Mouse (Mus musculus) CH12.LX (cell line): ENCODE measurements around the gene Rfxank. TPM values are rescaled to one million over a fixed set of nuclear protein-coding genes. Genes with fewer than 3 reads are reported as not detected.

ENCODE experiments used
- DNase-seq: peaks from one replicate; pipeline ENCODE4 v3.0.0-alpha.2; 2013; ENCODE audit errors: extremely low read depth
- H3K27ac ChIP-seq: 2 replicates; pipeline ENCODE4 v1.5.1; 2012; ENCODE audit warnings: low read depth, mild to moderate bottlenecking, control low read depth, moderate library complexity; ENCODE audit not compliant: insufficient read depth
- H3K27me3 ChIP-seq: replicated peaks from 2 replicates; pipeline ENCODE3; 2012; ENCODE audit warnings: inconsistent platforms
- H3K36me3 ChIP-seq, 2 experiments: replicated peaks in 1 of 2; 2 replicates each; pipeline versions ENCODE3 to v1.6.1; 2012; ENCODE audit warnings: inconsistent platforms in 1 of 2, low read length in 1 of 2, mild to moderate bottlenecking in 1 of 2, mixed read lengths in 1 of 2, moderate library complexity in 1 of 2; ENCODE audit not compliant: control insufficient read depth in 1 of 2, insufficient read depth in 1 of 2
- H3K4me1 ChIP-seq, 2 experiments: 2 replicates each; pipeline ENCODE4 v1.6.1; 2012; ENCODE audit warnings: inconsistent platforms in 1 of 2, moderate library complexity in 1 of 2; ENCODE audit not compliant: insufficient read depth in 2 of 2, control insufficient read depth in 1 of 2
- H3K4me2 ChIP-seq: 2 replicates; pipeline ENCODE4 v1.6.1; 2012; ENCODE audit warnings: low read depth, mild to moderate bottlenecking, control low read depth; ENCODE audit not compliant: poor library complexity, insufficient read depth, severe bottlenecking
- H3K4me3 ChIP-seq, 3 experiments: fragments of 150-350 bp in 1 of 3; sonication (generic) in 1 of 3; replicated peaks in 1 of 3; 2 replicates each; pipeline versions ENCODE3 to v1.5.1; 2011 to 2012; ENCODE audit warnings: low read depth in 2 of 3, low read length in 2 of 3, mild to moderate bottlenecking in 2 of 3, moderate library complexity in 2 of 3, control low read depth in 1 of 3, improper control_type of control experiment in 1 of 3, inconsistent platforms in 1 of 3, mixed read lengths in 1 of 3; ENCODE audit not compliant: poor library complexity in 1 of 3
- H3K79me2 ChIP-seq: replicated peaks from 2 replicates; pipeline ENCODE4 v1.6.1; 2012; ENCODE audit warnings: mild to moderate bottlenecking, moderate library complexity; ENCODE audit not compliant: control insufficient read depth, poor library complexity, insufficient read depth, severe bottlenecking; ENCODE audit errors: extremely low read depth
- H3K9ac ChIP-seq: 2 replicates; pipeline ENCODE4 v1.6.1; 2012; ENCODE audit warnings: low read depth, mild to moderate bottlenecking, control low read depth, moderate library complexity; ENCODE audit not compliant: insufficient read depth
- H3K9me3 ChIP-seq: replicated peaks from 2 replicates; pipeline ENCODE3; 2012; ENCODE audit warnings: low read length, inconsistent platforms, mixed read lengths
- BHLHE40 ChIP-seq: IDR thresholded peaks from 2 replicates; pipeline ENCODE4 v1.6.1; 2011; ENCODE audit warnings: mild to moderate bottlenecking, low read depth, low read length, improper control_type of control experiment
- CHD2 ChIP-seq: IDR thresholded peaks from 2 replicates; pipeline ENCODE4 v1.6.1; 2011; ENCODE audit warnings: low read length, improper control_type of control experiment
- CTCF ChIP-seq, 2 experiments: IDR thresholded peaks in 1 of 2; conservative IDR thresholded peaks in 1 of 2; 2 replicates each; pipeline ENCODE4 v1.5.1; 2011 to 2012; ENCODE audit warnings: low read depth in 2 of 2, low read length in 2 of 2, improper control_type of control experiment in 1 of 2, inconsistent platforms in 1 of 2, mild to moderate bottlenecking in 1 of 2, moderate library complexity in 1 of 2
- E2F4 ChIP-seq: IDR thresholded peaks from 2 replicates; pipeline ENCODE4 v1.6.1; 2011; ENCODE audit warnings: low read depth, low read length, improper control_type of control experiment; ENCODE audit not compliant: insufficient replicate concordance
- GABPA ChIP-seq: IDR thresholded peaks from 2 replicates; pipeline ENCODE4 v1.6.1; 2012; ENCODE audit warnings: low read depth, low read length, improper control_type of control experiment, inconsistent platforms; ENCODE audit not compliant: insufficient replicate concordance
- IRF4 ChIP-seq: IDR thresholded peaks from 2 replicates; pipeline ENCODE4 v1.6.1; 2014; ENCODE audit warnings: low read depth, mild to moderate bottlenecking, inconsistent platforms, low read length, improper control_type of control experiment
- JUN ChIP-seq: IDR thresholded peaks from 2 replicates; pipeline ENCODE4 v1.6.1; 2011; ENCODE audit warnings: low read depth, mild to moderate bottlenecking, low read length, improper control_type of control experiment, moderate library complexity; ENCODE audit not compliant: insufficient read depth
- KAT2A ChIP-seq: IDR thresholded peaks from 2 replicates; pipeline ENCODE4 v1.6.1; 2012; ENCODE audit warnings: low read length, improper control_type of control experiment, inconsistent platforms; ENCODE audit not compliant: insufficient replicate concordance
- MAX ChIP-seq: IDR thresholded peaks from 2 replicates; pipeline ENCODE4 v1.6.1; 2011; ENCODE audit warnings: low read length, improper control_type of control experiment
- NELFE ChIP-seq: IDR thresholded peaks from 2 replicates; pipeline ENCODE4 v1.6.1; 2011; ENCODE audit warnings: low read depth, low read length, improper control_type of control experiment
- NRF1 ChIP-seq: IDR thresholded peaks from 2 replicates; pipeline ENCODE4 v1.6.1; 2014; ENCODE audit warnings: low read depth, mild to moderate bottlenecking, inconsistent platforms, low read length, improper control_type of control experiment, moderate library complexity
- PAX5 ChIP-seq: IDR thresholded peaks from 2 replicates; pipeline ENCODE4 v1.6.1; 2012; ENCODE audit warnings: low read length, inconsistent platforms, mixed read lengths
- POLR2A ChIP-seq: IDR thresholded peaks from 2 replicates; pipeline ENCODE4 v1.6.1; 2011; ENCODE audit warnings: low read depth, mild to moderate bottlenecking, improper control_type of control experiment, low read length
- RAD21 ChIP-seq: IDR thresholded peaks from 2 replicates; pipeline ENCODE4 v1.6.1; 2011; ENCODE audit warnings: low read depth, mild to moderate bottlenecking, low read length, improper control_type of control experiment, moderate library complexity
- SIN3A ChIP-seq: IDR thresholded peaks from 2 replicates; pipeline ENCODE4 v1.6.1; 2012; ENCODE audit warnings: low read length, improper control_type of control experiment, inconsistent platforms
- SMC3 ChIP-seq: IDR thresholded peaks from 2 replicates; pipeline ENCODE4 v1.6.1; 2011; ENCODE audit warnings: low read depth, low read length, improper control_type of control experiment
- TBP ChIP-seq: conservative IDR thresholded peaks from 2 replicates; pipeline ENCODE4 v1.6.1; 2011; ENCODE audit warnings: low read depth, low read length, improper control_type of control experiment
- TCF12 ChIP-seq: IDR thresholded peaks from 2 replicates; pipeline ENCODE4 v1.6.1; 2014; ENCODE audit warnings: low read depth, mild to moderate bottlenecking, inconsistent platforms, low read length, improper control_type of control experiment
- UBTF ChIP-seq: IDR thresholded peaks from 2 replicates; pipeline ENCODE4 v1.6.1; 2012; ENCODE audit warnings: low read depth, mild to moderate bottlenecking, inconsistent platforms, low read length, improper control_type of control experiment, moderate library complexity
- USF1 ChIP-seq: IDR thresholded peaks from 2 replicates; pipeline ENCODE4 v1.6.1; 2014; ENCODE audit warnings: low read depth, mild to moderate bottlenecking, inconsistent platforms, low read length, improper control_type of control experiment
- USF2 ChIP-seq: conservative IDR thresholded peaks from 2 replicates; pipeline ENCODE4 v1.6.1; 2011; ENCODE audit warnings: low read depth, low read length, improper control_type of control experiment
- ZC3H11A ChIP-seq: IDR thresholded peaks from 2 replicates; pipeline ENCODE4 v1.6.1; 2012; ENCODE audit warnings: low read depth, mild to moderate bottlenecking, inconsistent platforms, low read length, improper control_type of control experiment
- ZMIZ1 ChIP-seq: IDR thresholded peaks from 2 replicates; pipeline ENCODE4 v1.6.1; 2012; ENCODE audit warnings: low read depth, mild to moderate bottlenecking, inconsistent platforms, low read length, improper control_type of control experiment
- ZNF384 ChIP-seq: IDR thresholded peaks from 2 replicates; pipeline ENCODE4 v1.6.1; 2012; ENCODE audit warnings: low read depth, low read length, improper control_type of control experiment, inconsistent platforms
- dilution Hi-C: fragments of 300-500 bp; cut with MboI; formaldehyde crosslinking; loops from 2 replicates; pipeline ENCODE4 v1.14.3; 2020; ENCODE audit warnings: low sequenced_read_pairs; ENCODE audit not compliant: extremely low pct_unique_long_range_greater_than_20kb, extremely low pct_ligation_motif_present
- in situ Hi-C: fragments of 300-500 bp; cut with MboI; formaldehyde crosslinking; loops from 3 replicates; pipeline ENCODE4 v1.14.3; 2019; ENCODE audit warnings: low sequenced_read_pairs, low pct_ligation_motif_present, low pct_unique_long_range_greater_than_20kb, mixed read lengths
- polyA plus RNA-seq: library from polyadenylated mRNA; unstranded; fragments of >175 nt; gene quantifications from 2 replicates; pipeline ENCODE4 v1.2.1, GENCODE M21; 2012; ENCODE audit warnings: low read depth; ENCODE audit not compliant: insufficient read length
- total RNA-seq, 2 experiments: library from RNA; depleted of rRNA; stranded (reverse); fragments of 300-350 nt in 1 of 2; fragments of >200 nt in 1 of 2; gene quantifications; 2 replicates each; pipeline ENCODE4 v1.2.3; 2012 to 2014

The Rfxank gene
- total and polyA plus RNA-seq, 3 experiments: 12.3 to 17.2 (median 13.4) TPM

GRCm38 (mm10) chr8:70112401-70113016 is 26.4 kb downstream of the Rfxank start:
- no peaks in the 10 kb centered on the region for H3K79me2 ChIP-seq
- no peak overlapping the region for H3K27ac ChIP-seq
- H3K4me3 ChIP-seq: no peak overlapping the region
- no peak for DNase-seq
- H3K4me2 ChIP-seq: no peak overlapping the region
- in situ Hi-C loops: no loop called here
- H3K4me1 ChIP-seq: peaks cover 44 to 92% of the 10 kb centered on the region in 2 experiments
- no peak for TF ChIP-seq BHLHE40
- no peak for TF ChIP-seq MAX
- TF ChIP-seq JUN: no peak
- no peak for TF ChIP-seq SIN3A
- TF ChIP-seq, all 38 proteins: peak for 0
- peaks cover 10% of the 10 kb centered on the region for H3K9me3 ChIP-seq
- no peaks in the 10 kb centered on the region for H3K27me3 ChIP-seq
- no peak overlapping the region for H3K9ac ChIP-seq
- dilution Hi-C loops: no loop called here
- peaks cover 0 to 8% of the 10 kb centered on the region in 2 experiments for H3K36me3 ChIP-seq

GRCm38 (mm10) chr8:70111192-70111795 is 27.7 kb downstream of the Rfxank start:
- Histone ChIP-seq H3K79me2 (no peaks in the 10 kb centered on the region), H3K9ac (no peak overlapping the region), H3K27me3 (no peaks in the 10 kb centered on the region), H3K4me3 (no peak overlapping the region), H3K36me3 (peaks cover 0 to 18% of the 10 kb centered on the region in 2 experiments), H3K27ac (no peak overlapping the region), H3K4me2 (no peak overlapping the region), H3K4me1 (peaks cover 35 to 92% of the 10 kb centered on the region in 2 experiments), H3K9me3 (peaks cover 10% of the 10 kb centered on the region)
- no peak for DNase-seq
- dilution Hi-C loops: no loop called here
- no peak for TF ChIP-seq UBTF
- no peak for TF ChIP-seq GABPA
- TF ChIP-seq ZNF384: no peak
- TF ChIP-seq IRF4: no peak
- TF ChIP-seq TBP: no peak
- TF ChIP-seq KAT2A: no peak
- TF ChIP-seq SMC3: no peak
- no peak for TF ChIP-seq CTCF (conservative IDR thresholded peaks at IDR 0.05 in 1 of 2, IDR thresholded peaks at IDR 0.05 in 1 of 2; ENCODE audit: low read depth in 2 of 2, low read length in 2 of 2)
- no peak for TF ChIP-seq PAX5
- TF ChIP-seq, all 38 proteins: peak for 0
- in situ Hi-C loops: no loop called here

- H3K4me1 ChIP-seq: peaks cover 35 to 90% of the 10 kb centered on the region in 2 experiments
- dilution Hi-C loops: no loop called here
- H3K79me2 ChIP-seq: no peaks in the 10 kb centered on the region
- peak overlapping the region in 1 of 3 experiments; percentile 65 for H3K4me3 ChIP-seq
- DNase-seq: peak; percentile 84
- no peak overlapping the region for H3K9ac ChIP-seq
- H3K9me3 ChIP-seq: peaks cover 10% of the 10 kb centered on the region
- peaks cover 0 to 22% of the 10 kb centered on the region in 2 experiments for H3K36me3 ChIP-seq
- peak overlapping the region; percentile 47 for H3K27ac ChIP-seq
- in situ Hi-C loops: no loop called here
- H3K27me3 ChIP-seq: no peaks in the 10 kb centered on the region
- peak overlapping the region; percentile 25 for H3K4me2 ChIP-seq
- no peak for TF ChIP-seq NELFE
- no peak for TF ChIP-seq PAX5
- TF ChIP-seq UBTF: no peak
- TF ChIP-seq CHD2: peak; percentile 58
- no peak for TF ChIP-seq ZMIZ1
- TF ChIP-seq E2F4: no peak
- TF ChIP-seq ZC3H11A: no peak
- TF ChIP-seq CTCF (conservative IDR thresholded peaks at IDR 0.05 in 1 of 2, IDR thresholded peaks at IDR 0.05 in 1 of 2; ENCODE audit: low read depth in 2 of 2, low read length in 2 of 2): no peak
- TF ChIP-seq SMC3: peak; percentile 15; the same call in 1 of the 2 replicates
- TF ChIP-seq POLR2A: 0 out of 2 replicates have a peak, but pooled peaks have one; percentile 31
- peak; percentile 81 for TF ChIP-seq BHLHE40
- TF ChIP-seq USF1: no peak
- peak; percentile 31; the same call in 1 of the 2 replicates for TF ChIP-seq NRF1
- TF ChIP-seq GABPA: no peak
- TF ChIP-seq TBP: no peak
- TF ChIP-seq USF2: no peak
- TF ChIP-seq TCF12: peak; percentile 96
- no peak; the same call in 1 of the 2 replicates for TF ChIP-seq RAD21
Observed at GRCm38 (mm10) chr8:70110451-70110850, 28.5 kb downstream of the Rfxank start.
